Comparison of ENCODE assay signal across 10 mouse cellular contexts in genomic region chr5:110203164-110203895, GRCm38 (mm10). TPM values are rescaled to one million over a fixed set of nuclear protein-coding genes. Genes with fewer than 3 reads are reported as not detected.
A peak's percentile ranks its signal among the peaks of the same experiment; 100 is the strongest.
DNase-seq lines count a peak whose midpoint lies in the region; ATAC-seq and TF ChIP-seq lines count a peak whose summit lies in the region.
"Had no signal": no experiment of that assay in that cellular context is flagged by ENCODE, and none has a peak within 500 bp of the region (broad histone marks: within the 10 kb centered on the region; RNA-seq: fewer than 3 reads in every experiment).

No protein-coding gene starts in this region.

- WGBS in kidney, postnatal 0 days: 86% methylated on average over 10 of the region's 10 CpGs

- TF ChIP-seq CTCF in kidney, postnatal 0 days (IDR thresholded peaks at IDR 0.05; ENCODE audit: low read depth): peak; percentile 49

- H3K9ac ChIP-seq in kidney, postnatal 0 days (ENCODE audit: low read depth, low read length): no peak overlapping the region
- H3K9ac ChIP-seq: liver, embryonic 15.5 days had no signal

- no peaks in the 10 kb centered on the region for H3K27me3 ChIP-seq in kidney, postnatal 0 days (ENCODE audit: insufficient read depth, low read length)
- H3K27me3 ChIP-seq: liver, embryonic 15.5 days had no signal

- ATAC-seq in kidney, postnatal 0 days (replicated peaks; ENCODE audit: low FRiP score, low read depth): no peak

- no peak overlapping the region for H3K4me2 ChIP-seq in kidney, postnatal 0 days (ENCODE audit: low read length)
- H3K4me2 ChIP-seq: liver, embryonic 15.5 days had no signal

- peaks cover 56% of the 10 kb centered on the region for H3K36me3 ChIP-seq in kidney, postnatal 0 days (ENCODE audit: insufficient read depth, low read length)

- DNase-seq in kidney, postnatal 0 days (ENCODE audit: low spot score): no peak
- DNase-seq in kidney, adult 11 months: no peak
- DNase-seq in A20 (ENCODE audit: low read depth, low spot score): peak; percentile 35
- peak; percentile 1 to 2 for DNase-seq in CD8-positive naive resting alpha-beta T cell, adult 2 months (ENCODE audit: low read depth in 2 of 2, low spot score in 2 of 2)
- DNase-seq in embryo, embryonic 11 days: peak; percentile 1
- no peak for DNase-seq in gastrocnemius, postnatal 25 days
- DNase-seq in gastrocnemius, postnatal 36 days: no peak
- DNase-seq in cerebellum, adult 9-10 months: no peak
- DNase-seq: spleen, adult 18-20 months had no signal

- H3K4me3 ChIP-seq in kidney, postnatal 0 days (replicated peaks; ENCODE audit: low read depth, low read length): no peak overlapping the region
- H3K4me3 ChIP-seq: liver, embryonic 15.5 days had no signal

- no peaks in the 10 kb centered on the region for H3K9me3 ChIP-seq in kidney, postnatal 0 days (replicated peaks; ENCODE audit: low read length)
- H3K9me3 ChIP-seq: liver, embryonic 15.5 days had no signal

- no peaks in the 10 kb centered on the region for H3K4me1 ChIP-seq in kidney, postnatal 0 days (replicated peaks; ENCODE audit: insufficient read depth, low read length)
- H3K4me1 ChIP-seq: liver, embryonic 15.5 days had no signal

- intact Hi-C loops in gastrocnemius, postnatal 36 days (cut with DNase I): no loop called here

- no peak overlapping the region for H3K27ac ChIP-seq in kidney, postnatal 0 days
- H3K27ac ChIP-seq: liver, embryonic 15.5 days had no signal

RNA-seq across cellular contexts. Expression of gene Golga3, which starts 26.8 kb away (rescaled TPM):
- polyA plus RNA-seq in kidney, postnatal 0 days (2015; fragmentation: Nextera tagmentation; extraction: Ambion mirVana): 9.8 and 11.1 TPM in 2 replicates
- total RNA-seq in gastrocnemius, postnatal 25 days (2021): 10 to 100 TPM; 38.0 to 40.6 TPM
- 10 to 100 TPM; 36.4 to 39.9 TPM for total RNA-seq in gastrocnemius, postnatal 36 days (2021)

RNA-seq across cellular contexts. Expression of gene Ankle2, which starts 27.5 kb away (rescaled TPM):
- 23.3 and 24.2 TPM in 2 replicates for polyA plus RNA-seq in kidney, postnatal 0 days (2015; fragmentation: Nextera tagmentation; extraction: Ambion mirVana)
- total RNA-seq in gastrocnemius, postnatal 25 days (2021): 10 to 100 TPM; 24.3 to 24.4 TPM
- total RNA-seq in gastrocnemius, postnatal 36 days (2021): 10 to 100 TPM; 22.3 to 24.8 TPM

Comparison
In these comparisons a context has a peak if more than half of its experiments do, and no peak if none do; other contexts are left out.
1. DNase-seq: peak in A20 (single experiment), CD8-positive naive resting alpha-beta T cell, adult 2 months (2 of 2) and embryo, embryonic 11 days (single experiment); none in kidney, postnatal 0 days (single experiment), kidney, adult 11 months (single experiment), gastrocnemius, postnatal 25 days (single experiment), gastrocnemius, postnatal 36 days (0 of 2) and cerebellum, adult 9-10 months (single experiment).